Mouse (Mus musculus): Measurements from ENCODE around the gene Cdk14.
A peak's percentile ranks its signal among the peaks of the same experiment; 100 is the strongest.
"Not testable (repeated sequence)": the region's sequence is repeated elsewhere in the genome, so short reads cannot be mapped to it uniquely, and the experiment has no call there.

Cdk14 gene

DNA sequence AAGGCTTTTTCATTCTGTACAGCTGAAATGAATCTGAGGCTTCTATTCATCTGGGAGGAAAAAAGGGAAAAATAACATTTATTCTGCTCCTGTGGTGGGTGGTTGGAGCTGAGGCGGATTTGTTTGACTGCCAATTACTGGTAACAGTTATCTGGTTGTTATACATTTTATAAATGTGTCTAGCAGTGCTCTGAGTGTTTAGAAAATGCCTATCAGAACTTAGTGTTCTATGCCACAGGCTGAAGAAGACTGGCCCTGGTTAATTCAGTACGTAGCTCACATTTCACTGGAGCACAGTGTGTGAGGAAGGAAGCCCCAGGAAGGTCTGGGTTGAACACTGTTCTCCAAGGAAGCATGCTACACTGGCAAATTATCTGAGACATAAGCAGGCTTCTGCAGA, 429.1 kb downstream of the Cdk14 start:
- no peak for DNase-seq (ENCODE audit: low spot score in 2 of 2)

DNA sequence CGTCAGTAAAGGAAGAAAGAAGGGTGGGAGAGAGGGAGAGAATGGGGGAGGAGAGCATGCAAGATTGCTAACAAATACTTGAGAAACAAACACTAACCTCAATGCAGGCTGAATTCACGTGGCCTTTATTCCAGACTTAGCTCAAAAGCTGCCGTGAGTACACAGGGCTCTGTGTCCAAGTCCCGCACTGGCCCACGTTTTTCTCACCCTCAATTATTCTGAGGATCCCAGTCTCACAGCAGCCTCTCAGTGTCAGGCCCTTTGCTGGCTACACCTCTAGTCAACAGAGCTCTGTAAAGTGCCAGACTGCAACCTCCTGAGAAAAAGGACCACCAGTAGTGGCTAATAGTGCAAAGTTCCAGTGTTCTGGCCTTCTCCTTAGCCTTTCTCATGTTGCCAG, 429.9 kb downstream of the Cdk14 start:
- no peak for DNase-seq (ENCODE audit: low spot score in 2 of 2)

DNA sequence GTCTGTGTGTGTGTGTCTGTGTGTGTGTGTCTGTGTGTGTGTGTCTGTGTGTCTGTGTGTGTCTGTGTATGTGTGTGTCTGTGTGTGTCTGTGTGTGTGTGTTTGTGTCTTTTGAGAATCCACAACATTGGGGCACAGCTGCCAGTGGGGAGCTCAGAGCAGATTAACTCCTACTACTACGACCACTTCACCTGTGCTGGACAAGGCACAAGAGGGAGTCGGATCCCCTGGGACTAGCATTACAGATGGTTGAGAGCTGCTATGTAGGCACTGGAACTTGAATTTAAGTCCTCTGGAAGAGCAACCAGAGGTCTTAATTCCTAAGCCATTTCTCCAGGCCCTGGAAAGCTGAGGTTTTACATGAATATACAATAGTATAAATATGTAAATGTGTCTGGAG, 433.9 kb downstream of the Cdk14 start:
- DNase-seq (ENCODE audit: low spot score in 2 of 2): no peak

DNA sequence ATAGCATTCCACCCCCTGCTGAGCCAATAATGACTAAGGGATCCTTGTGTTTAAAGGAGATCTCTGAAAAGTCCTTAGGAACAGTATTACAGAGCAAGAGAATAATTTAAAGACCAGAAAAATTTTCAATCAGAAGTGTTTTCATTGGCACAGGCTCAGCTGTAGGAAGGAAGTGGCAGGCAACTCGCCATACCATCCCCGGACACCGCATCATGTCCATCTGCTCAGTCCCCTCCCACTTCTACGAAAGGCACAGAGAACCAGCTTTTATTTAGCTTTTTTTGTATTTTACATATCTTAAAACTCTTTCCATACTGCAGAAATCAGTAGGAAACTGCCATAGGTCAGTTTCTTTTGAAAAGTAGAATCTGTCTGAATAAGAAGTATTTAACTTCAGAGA, 440.6 kb downstream of the Cdk14 start:
- no peak for DNase-seq (ENCODE audit: low spot score in 2 of 2)

DNA sequence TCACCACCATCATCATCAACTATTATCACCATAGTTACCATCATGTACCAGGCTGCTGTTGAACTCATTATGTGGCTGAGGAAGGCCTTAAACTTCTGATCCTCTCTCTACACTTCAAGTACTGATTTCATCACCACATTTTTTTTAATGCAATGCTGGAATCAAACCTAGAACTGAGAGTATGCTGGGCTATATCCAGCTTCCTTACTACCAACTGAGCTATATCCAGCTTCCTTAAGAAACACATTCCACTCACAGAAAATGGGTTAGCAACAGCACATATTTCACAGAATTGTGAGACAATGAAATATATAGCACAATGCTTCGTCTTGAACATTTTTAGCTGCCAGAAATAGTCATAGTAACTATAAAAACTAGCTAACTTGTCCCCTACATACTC, 446.7 kb downstream of the Cdk14 start:
- DNase-seq (ENCODE audit: low spot score in 2 of 2): no peak

DNA sequence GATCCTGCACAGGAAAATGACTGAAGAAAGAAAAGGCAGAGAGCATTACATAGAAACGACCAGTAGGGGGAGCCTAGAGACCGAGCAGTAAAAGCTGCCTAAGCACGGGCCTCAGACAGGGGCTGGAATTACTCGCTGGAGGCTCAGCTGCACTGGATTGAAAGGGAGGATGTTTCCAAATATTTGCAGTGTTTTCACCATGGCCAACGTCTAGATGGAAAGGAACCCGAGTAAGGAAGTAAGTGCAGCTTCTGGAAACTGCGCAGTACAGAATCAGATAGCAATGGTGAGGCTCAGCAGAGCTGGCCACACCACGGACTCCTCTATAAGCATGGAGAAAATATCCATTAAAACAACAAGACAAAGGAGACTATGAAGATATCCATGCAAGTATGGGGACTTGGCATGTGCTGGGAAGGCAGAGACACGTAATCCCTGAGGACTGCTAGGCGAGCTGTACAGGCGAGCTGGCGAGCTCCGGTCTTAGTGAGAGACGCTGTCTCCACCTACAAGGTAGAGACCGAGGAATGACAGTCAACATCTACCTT, 458.0 kb downstream of the Cdk14 start:
- DNase-seq (ENCODE audit: low spot score in 2 of 2): peak in 1 of 2 experiments; percentile 49

DNA sequence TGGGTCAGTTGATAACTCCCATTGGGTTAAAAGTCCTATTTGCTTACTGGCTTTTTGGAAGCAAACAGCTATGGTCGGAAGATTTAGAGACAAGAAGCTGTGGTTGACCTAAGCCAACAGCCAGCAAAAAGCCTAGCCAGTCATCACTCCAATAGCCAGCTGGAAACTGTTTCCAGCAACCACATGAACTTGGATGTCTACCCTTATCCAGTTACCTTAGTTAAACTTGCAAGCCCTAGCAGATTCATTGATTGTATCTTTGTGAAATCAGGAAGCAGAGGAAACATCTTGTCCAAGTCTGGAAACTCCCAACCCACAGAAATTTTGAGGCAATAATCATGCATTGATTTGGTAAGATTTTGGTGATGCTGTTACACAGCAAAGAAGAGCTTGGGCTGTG, 458.5 kb downstream of the Cdk14 start:
- no peak for DNase-seq (ENCODE audit: low spot score in 2 of 2)

DNA sequence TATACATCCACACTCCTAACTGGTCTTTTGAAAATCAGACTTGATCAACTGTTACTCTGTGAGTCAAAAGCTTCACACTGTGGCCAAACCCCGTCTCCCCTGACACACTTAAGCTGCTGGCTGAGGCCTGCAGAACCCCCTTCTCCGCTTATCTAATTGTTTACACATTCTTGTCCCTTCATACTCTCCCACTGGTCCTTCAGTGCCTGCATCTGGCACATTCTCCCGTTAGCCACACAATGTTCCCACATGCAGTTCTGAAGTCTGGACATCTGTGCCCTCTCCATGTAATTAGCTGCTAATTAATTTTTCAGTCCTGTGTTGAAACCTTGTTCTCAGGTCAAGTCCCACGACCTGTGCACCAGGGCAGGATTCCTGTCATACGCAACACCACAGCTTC, 460.7 kb downstream of the Cdk14 start:
- no peak for DNase-seq (ENCODE audit: low spot score in 2 of 2)

DNA sequence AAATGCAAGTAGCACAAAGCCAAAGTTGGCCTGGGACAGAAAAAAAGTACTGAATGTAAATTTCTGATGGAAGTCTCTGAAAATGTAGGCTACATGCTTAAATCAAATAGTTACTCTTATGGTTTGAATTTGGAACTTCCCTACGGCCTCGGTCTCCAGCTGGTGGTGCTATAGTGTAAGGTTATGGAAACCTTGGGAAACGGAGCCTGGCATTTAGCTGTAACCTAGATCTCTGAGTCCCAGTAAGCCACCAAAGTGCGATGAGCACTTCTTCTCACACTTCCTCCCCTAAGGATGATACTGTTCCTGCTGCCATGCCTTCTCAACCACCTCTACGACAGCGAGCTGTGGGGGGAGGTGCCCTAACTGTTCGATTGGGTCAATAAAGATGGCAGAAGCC, 464.1 kb downstream of the Cdk14 start:
- DNase-seq (ENCODE audit: low spot score in 2 of 2): no peak

DNA sequence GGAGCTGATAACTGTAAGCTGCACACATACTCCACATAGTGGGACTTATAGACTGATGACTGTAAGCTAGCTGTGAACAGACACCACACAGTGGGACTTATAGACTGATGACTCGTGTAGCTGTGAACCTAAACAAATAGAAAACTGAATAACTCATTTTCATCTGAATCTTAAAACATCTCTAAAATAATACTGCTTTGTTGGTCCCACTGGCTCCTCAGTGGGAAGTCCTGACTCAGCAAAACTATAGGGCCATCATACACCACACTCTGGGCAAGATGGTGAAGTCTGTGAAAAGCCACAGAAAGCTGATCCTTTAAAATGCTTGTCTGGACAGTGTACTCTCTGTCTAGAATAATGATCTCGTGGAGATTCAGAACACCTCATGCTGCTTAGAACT, 464.7 kb downstream of the Cdk14 start:
- no peak for DNase-seq (ENCODE audit: low spot score in 2 of 2)

DNA sequence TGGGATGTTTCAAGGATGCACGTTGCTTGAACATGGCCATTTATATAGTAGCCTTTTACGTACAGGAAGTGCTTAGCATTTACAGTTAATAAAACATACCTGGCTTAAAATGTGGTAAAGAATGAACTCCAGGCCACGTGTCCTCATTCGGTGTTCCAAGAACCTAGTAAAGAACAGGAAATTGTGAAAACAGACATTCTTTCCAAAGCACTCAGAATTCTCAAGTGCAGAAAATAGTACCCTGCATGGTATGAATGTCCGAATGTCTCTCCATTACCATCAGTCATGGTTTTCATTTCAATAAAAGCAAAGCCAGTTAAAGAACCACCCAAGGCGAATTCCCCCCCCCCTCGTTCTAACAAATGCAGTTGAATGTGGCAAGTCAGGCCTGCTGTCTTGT, 470.7 kb downstream of the Cdk14 start:
- no peak for DNase-seq (ENCODE audit: low spot score in 2 of 2)

DNA sequence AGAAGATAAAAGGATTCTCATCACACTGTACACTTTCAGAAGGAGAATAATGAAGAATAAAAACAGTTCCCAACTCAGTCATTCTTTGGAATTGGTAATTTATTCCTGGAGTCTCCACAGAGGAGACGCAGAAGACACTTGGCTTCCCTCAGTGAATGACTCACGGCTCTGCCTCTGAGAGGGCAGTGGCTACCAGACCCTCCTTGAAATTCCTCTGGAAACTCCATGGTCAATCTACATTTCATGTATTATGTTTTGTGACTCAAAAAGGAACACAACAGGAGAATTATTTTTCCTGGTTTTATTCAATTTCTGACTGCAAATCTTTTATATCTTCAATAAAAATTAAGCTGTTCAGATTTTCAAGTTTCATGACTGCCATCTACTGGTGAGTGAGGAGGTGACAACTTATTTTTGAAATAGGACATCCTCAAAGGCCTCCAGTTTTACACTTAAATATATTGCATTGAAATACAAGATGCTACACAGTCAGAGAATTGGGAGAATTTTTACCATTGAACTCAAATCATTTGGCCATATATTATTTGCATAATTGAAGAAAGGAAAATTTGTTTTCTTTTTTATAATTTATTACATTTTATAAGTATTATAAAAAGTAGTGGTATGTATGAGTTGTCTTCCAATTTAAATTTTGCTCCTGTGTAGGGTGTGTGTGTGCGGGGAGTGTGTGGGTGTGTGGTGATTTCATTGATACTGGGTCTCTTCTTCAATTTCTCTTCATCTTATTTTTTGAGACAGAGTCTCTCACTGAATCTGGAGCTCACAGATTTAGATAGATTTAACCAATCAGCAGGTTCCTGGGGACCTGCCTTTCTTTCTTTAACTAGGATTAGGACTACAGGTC, 471.8 kb downstream of the Cdk14 start:
- no peak for DNase-seq (ENCODE audit: low spot score in 2 of 2)

DNA sequence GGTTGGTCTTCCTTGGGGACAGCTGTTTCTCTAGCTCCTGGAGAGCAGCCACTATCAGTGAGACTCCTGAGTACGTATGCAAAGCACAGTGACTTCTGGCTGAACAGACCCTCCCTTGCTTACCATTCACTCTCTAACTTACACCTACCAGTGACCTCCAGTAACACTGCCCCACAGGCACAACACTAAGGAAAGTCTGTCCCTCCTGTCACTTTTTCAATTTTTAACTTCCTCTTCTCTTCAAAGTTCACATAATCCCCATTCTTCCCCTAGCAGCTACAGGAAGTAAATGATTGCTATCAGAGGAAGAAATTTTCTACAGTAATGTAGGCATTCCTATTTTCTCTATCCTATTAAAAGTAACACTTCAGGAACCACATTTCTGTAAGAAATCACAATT, 485.0 kb downstream of the Cdk14 start:
- no peak for DNase-seq (ENCODE audit: low spot score in 2 of 2)

DNA sequence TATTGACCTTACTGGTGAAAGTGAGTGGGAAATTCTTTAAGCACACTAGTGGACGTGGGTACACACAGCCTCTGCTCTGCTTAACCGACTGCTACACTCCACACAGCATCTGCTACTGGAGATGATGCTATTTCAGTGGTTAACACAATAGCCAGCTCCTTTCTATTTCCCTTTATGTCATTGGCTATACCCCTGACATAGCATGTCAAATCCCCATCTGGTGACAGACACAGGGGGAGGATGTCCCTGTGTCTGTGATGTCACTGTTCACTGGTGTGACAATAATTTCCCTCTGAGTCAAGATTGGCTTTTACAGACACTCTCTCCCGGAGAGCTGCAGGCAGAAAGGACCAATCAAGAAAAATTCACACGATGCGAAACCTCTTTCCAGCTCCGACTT, 485.6 kb downstream of the Cdk14 start:
- no peak for DNase-seq (ENCODE audit: low spot score in 2 of 2)

DNA sequence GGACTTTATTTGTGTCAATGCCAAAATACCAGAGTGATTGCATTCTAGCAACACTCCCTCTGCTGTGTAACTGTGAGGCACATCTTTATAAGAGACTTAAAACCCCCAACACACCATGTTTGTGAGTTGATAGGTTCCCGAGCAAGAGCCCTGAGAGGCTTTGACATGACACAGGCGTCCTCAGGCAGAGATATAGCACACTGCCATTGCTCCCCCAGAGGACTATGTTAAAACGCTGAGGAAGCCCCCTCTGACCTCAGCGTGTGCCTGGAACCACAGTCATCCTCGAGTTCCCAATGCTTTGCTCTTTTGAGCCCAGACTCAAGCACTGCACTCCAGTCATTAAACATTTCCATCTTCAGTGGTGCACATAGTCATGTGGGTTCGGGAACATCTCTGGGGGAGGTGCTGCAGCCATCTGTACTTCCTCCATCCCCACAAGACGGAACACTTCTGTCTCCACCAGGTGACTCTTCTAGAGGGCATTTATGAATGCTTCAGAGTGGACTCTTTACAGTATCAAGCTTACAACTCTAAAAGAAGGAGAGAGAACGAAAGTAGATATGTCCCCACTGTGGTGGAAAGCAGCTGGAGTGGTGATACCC, 488.5 kb downstream of the Cdk14 start:
- no peak for DNase-seq (ENCODE audit: low spot score in 2 of 2)

DNA sequence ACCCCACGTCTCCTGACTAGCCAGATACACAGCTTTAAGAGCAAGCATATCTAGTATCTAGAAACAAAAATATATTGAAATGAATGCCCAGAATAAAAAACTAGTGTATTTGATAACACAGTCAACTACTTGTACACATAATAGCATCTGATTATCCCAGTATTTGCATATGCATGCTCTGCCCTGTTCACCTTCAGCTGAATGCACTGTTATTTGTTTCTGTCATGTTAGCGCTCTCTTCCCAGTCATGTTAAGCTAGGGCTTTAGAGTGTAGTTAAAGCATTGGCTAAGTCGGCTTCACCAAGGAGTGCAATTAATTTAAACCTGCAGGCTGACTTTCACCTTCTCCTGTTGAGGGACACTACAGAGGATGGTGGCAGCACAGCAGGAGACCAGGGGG, 490.5 kb downstream of the Cdk14 start:
- DNase-seq (ENCODE audit: low spot score in 2 of 2): no peak

DNA sequence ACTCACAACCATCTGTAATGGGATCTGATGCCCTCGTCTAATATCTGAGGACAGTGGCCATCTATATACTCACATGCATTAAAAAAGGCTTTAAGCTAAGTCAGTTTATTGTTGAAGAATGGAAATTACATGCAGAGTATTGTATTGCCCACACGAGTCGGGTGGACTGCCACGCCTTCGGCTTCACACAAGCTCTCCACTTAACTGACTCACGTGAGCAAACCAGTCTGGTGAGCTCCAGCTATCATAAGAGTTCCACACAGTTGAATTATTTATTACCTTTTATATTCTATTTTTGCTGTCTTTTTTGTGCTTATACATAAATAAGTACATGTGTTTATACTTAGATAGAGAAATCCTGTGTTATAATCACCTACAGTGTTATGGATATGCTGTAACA, 495.2 kb downstream of the Cdk14 start:
- no peak for DNase-seq (ENCODE audit: low spot score in 2 of 2)

DNA sequence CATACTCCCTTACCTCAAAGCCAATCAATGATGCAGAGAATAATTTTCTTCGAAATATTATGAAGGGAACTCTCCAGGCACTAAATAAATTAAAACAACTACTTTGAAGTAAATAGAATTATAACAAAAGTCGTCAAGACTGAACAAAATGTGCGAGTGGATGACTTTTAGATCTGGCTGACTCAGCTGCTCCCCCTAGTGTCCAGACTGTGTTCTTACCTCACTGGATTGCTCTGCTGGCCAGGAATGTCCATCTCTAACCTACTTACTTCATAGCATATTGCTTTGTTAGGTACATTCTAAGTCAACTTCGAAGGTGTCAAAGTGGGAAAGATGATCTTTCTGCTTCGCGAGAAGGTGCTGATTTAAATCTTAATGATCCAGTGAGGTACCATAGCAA, 501.7 kb downstream of the Cdk14 start:
- peak in 1 of 2 experiments; percentile 47 for DNase-seq (ENCODE audit: low spot score in 2 of 2)

DNA sequence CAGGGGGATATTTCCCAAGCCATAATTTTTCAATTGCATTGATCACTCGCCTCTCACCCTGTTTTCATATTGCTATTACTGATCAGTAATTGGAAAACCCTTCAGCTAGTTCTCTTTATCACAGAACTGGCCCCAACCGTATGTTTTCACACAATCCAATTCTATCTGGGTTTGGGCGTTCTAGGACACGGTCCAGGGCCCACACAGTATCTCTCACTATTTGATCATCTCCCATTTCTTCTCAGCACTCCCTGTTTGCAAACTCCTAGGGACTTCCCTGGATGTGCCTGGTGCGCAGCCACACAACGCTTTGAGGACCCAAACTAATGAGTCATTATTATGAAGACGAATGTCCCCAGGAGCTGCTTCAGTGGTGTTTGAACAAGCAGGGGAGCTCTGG, 502.4 kb downstream of the Cdk14 start:
- DNase-seq (ENCODE audit: low spot score in 2 of 2): no peak

DNA sequence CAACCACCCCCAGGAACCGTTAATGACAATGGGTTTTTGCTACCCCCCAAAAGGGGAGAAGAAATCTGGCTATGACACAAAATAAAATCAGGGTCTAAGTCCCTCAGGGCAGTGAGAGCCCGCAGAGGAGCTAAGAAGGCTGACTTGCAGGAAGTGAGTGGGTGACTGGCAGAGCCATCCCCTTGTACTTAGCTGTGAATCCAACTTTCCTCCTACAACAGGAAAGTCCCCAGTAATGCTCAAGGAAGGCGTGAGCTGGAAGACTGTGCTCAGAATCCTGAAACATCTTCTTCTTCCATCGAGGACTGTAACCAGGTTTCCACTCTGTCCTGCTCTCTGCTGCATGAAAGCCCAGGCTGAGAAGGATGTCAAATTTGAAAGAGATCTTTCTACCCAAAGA, 502.8 kb downstream of the Cdk14 start:
- no peak for DNase-seq (ENCODE audit: low spot score in 2 of 2)

DNA sequence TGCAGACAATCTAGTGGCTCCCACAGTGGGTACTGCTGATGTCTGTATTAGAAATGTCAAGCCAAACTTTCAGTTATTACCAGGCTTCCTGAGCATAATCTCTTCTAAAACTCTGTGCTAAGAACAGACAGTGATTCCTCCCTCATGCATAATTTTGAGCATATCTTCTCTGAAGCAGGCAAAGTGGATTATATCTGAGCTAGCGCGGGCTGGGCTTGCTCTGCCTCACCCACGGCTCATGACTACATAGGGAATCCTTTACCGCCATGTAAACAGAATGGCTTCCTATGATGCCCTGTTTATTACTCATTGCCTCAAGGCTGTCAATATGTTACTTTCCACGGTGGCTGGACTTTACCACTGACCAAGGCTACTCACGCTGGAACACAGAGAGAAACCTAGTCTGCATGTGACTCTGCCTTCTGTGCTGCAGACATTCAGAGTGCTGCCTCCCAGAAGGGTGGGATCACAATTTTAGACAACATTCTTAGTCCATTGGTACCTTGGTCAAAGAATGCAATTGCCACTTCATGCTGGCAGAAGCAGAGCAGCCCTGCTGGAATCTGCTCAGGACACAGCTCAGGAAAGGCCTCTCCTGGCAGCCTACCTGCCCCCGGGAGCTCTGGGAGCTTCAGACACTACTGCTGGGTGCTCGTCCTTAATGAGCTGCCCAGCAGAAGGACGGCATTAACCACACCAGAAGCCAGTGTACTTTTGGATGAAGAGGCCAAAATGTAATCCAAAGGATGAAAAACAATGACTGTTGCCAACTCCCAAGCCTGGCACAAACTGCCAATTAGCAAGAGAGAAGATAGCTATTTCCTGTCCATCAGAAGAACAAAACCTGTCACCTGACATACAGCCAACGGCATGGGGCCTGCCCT, 503.5 kb downstream of the Cdk14 start:
- no peak for DNase-seq (ENCODE audit: low spot score in 2 of 2)

DNA sequence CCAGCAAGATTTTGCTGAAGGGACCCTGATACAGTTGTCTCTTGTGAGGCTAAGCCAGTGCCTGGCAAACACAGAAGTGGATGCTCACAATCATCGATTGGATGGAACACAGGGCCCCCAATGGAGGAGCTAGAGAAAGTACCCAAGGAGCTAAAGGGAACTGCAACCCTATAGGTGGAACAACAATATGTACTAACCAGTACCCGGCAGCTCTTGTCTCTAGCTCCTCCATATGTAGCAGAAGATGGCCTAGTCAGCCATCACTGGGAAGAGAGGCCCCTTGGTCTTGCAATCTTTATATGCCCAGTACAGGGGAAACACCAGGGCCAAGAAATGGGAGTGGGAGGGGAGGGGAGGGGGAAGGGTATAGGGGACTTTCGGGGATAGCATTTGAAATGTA, 515.2 kb downstream of the Cdk14 start:
- DNase-seq (ENCODE audit: low spot score in 2 of 2): not testable (repeated sequence)

Data from thymus, postnatal 10 days (tissue).